Comparison of ENCODE assay signal across 23 mouse cellular contexts in genomic region chr1:20817172-20817571, GRCm38 (mm10). TPM values are rescaled to one million over a fixed set of nuclear protein-coding genes. Genes with fewer than 3 reads are reported as not detected.
DNase-seq lines count a peak whose midpoint lies in the region; ATAC-seq and TF ChIP-seq lines count a peak whose summit lies in the region.
"Had no signal": no experiment of that assay in that cellular context is flagged by ENCODE, and none has a peak within 500 bp of the region (broad histone marks: within the 10 kb centered on the region; RNA-seq: fewer than 3 reads in every experiment).

No protein-coding gene starts in this region.

- no peak for TF ChIP-seq CTCF in lung, adult 2 months (IDR thresholded peaks at IDR 0.05; ENCODE audit: insufficient read depth, low read length)

- H3K9me3 ChIP-seq in lung, embryonic 16.5 days (ENCODE audit: control insufficient read depth, low read length): no peaks in the 10 kb centered on the region
- H3K9me3 ChIP-seq: kidney, embryonic 15.5 days had no signal

- H3K36me3 ChIP-seq in lung, embryonic 16.5 days (ENCODE audit: control insufficient read depth, insufficient read depth, low read length): peaks cover 37% of the 10 kb centered on the region

- H3K4me1 ChIP-seq in lung, embryonic 16.5 days (replicated peaks; ENCODE audit: control insufficient read depth, insufficient read depth, low read length): peaks cover 12% of the 10 kb centered on the region
- H3K4me1 ChIP-seq in lung, adult 2 months (ENCODE audit: control insufficient read depth, insufficient read depth, low read length): no peaks in the 10 kb centered on the region

- peak overlapping the region; percentile 55 for H3K27ac ChIP-seq in lung, embryonic 16.5 days (ENCODE audit: low read length)
- H3K27ac ChIP-seq: kidney, embryonic 15.5 days had no signal

- no peak for TF ChIP-seq POLR2A in lung, adult 2 months (IDR thresholded peaks at IDR 0.05; ENCODE audit: borderline replicate concordance, extremely low read depth, low read depth, low read length)

- WGBS in lung, embryonic 16.5 days: 85% methylated on average over 9 of the region's 9 CpGs
- 52% methylated on average over 9 of the region's 9 CpGs for WGBS in lung, adult 2 months

- no peak overlapping the region for H3K4me2 ChIP-seq in lung, embryonic 16.5 days (ENCODE audit: low read depth, low read length)

- H3K9ac ChIP-seq in lung, embryonic 16.5 days (ENCODE audit: low read length): no peak overlapping the region
- H3K9ac ChIP-seq: kidney, embryonic 15.5 days had no signal

- H3K4me3 ChIP-seq in lung, embryonic 16.5 days (ENCODE audit: low read length): no peak overlapping the region
- no peak overlapping the region for H3K4me3 ChIP-seq in lung, adult 2 months (replicated peaks; ENCODE audit: extremely low read depth, low read depth, low read length)

- H3K27me3 ChIP-seq in lung, embryonic 16.5 days (ENCODE audit: control insufficient read depth, insufficient read depth, low read depth, low read length): no peaks in the 10 kb centered on the region
- H3K27me3 ChIP-seq: kidney, embryonic 15.5 days had no signal

- peak; percentile 8 for DNase-seq in adrenal gland, postnatal 14 days
- no peak for DNase-seq in adrenal gland, postnatal 4 days (ENCODE audit: low spot score in 2 of 2)
- DNase-seq in kidney, postnatal 10 days: peak; percentile 35
- no peak for DNase-seq in kidney, adult 11 months
- DNase-seq in lung, adult 2 months: no peak
- DNase-seq in lung, postnatal 4 days: peak; percentile 15 to 35
- no peak for DNase-seq in spleen, adult 12 weeks (ENCODE audit: low spot score)
- DNase-seq: adrenal gland, adult 2 months; cerebellum, adult 11-12 months; cerebellum, postnatal 25 days; layer of hippocampus, adult 9-11 months; right cerebral cortex, adult 18-20 months; thymus, adult 18-20 months had no signal

- no peak for ATAC-seq in lung, embryonic 16.5 days (ENCODE audit: low read depth)
- ATAC-seq: CD4-positive, CD25-positive, alpha-beta regulatory T cell, adult 4 months; forebrain, embryonic 16.5 days; hindbrain, embryonic 16.5 days had no signal

RNA-seq across cellular contexts. Expression of gene Mcm3, which starts 2.9 kb away (rescaled TPM):
- total RNA-seq in adrenal gland, postnatal 14 days (2021): 35.1 and 41.6 TPM in 2 replicates
- total RNA-seq in adrenal gland, postnatal 4 days (2021): 10 to 100 TPM; 73.8 to 85.6 TPM
- 157 and 165 TPM in 2 replicates for polyA plus RNA-seq in lung, embryonic 16.5 days (2015; fragmentation: Nextera tagmentation; extraction: Ambion mirVana)
- 8.0 and 15.7 TPM in 2 replicates for polyA plus RNA-seq in lung, adult 2 months (2012; rRNA removed)

RNA-seq across cellular contexts. Expression of gene Il17f, which starts 26.8 kb away (rescaled TPM):
- not detected in 2 replicates for total RNA-seq in adrenal gland, postnatal 14 days (2021)
- under 1 TPM in 1 of 2 experiments, not detected in 1; 0.68 TPM for total RNA-seq in adrenal gland, postnatal 4 days (2021)
- polyA plus RNA-seq in lung, embryonic 16.5 days (2015; fragmentation: Nextera tagmentation; extraction: Ambion mirVana): not detected in 2 replicates
- not detected in 2 replicates for polyA plus RNA-seq in lung, adult 2 months (2012; rRNA removed)
- total RNA-seq: adrenal gland, adult 2 months; heart, postnatal 36 days had no signal
- polyA plus RNA-seq: adrenal gland, adult 2 months; forebrain, embryonic 16.5 days; gonadal fat pad, adult 2 months; hindbrain, embryonic 16.5 days; kidney, embryonic 15.5 days; midbrain, postnatal 0 days; small intestine, adult 2 months; stomach, embryonic 14.5 days had no signal

Comparison
In these comparisons a context has a peak if more than half of its experiments do, and no peak if none do; other contexts are left out.
1. DNase-seq: peak in adrenal gland, postnatal 14 days (single experiment), kidney, postnatal 10 days (single experiment) and lung, postnatal 4 days (2 of 2); none in adrenal gland, postnatal 4 days (0 of 2), kidney, adult 11 months (single experiment), lung, adult 2 months (single experiment) and spleen, adult 12 weeks (single experiment).